Mouse (Mus musculus) embryonic facial prominence, embryonic 10.5 days (tissue): ENCODE results near the gene Tmem215. TPM values are rescaled to one million over a fixed set of nuclear protein-coding genes. Genes with fewer than 3 reads are reported as not detected.

Source experiments
- DNase-seq: peaks from one replicate; pipeline ENCODE4 v3.0.0-alpha.2; 2017; ENCODE audit warnings: low spot score
- H3K27ac ChIP-seq: fragments of 300-500 bp; sonication (generic); replicated peaks from 2 replicates; pipeline ENCODE4 v1.5.1; 2016; ENCODE audit warnings: mild to moderate bottlenecking
- H3K27me3 ChIP-seq: fragments of 300-500 bp; sonication (generic); replicated peaks from 2 replicates; pipeline ENCODE4 v1.6.1; 2016; ENCODE audit warnings: low read depth, mild to moderate bottlenecking; ENCODE audit not compliant: poor library complexity, severe bottlenecking
- H3K36me3 ChIP-seq: fragments of 300-500 bp; sonication (generic); replicated peaks from 2 replicates; pipeline ENCODE4 v1.6.1; 2016; ENCODE audit warnings: mild to moderate bottlenecking, moderate library complexity
- H3K4me1 ChIP-seq: fragments of 300-500 bp; sonication (generic); 2 replicates; pipeline ENCODE4 v1.6.1; 2016
- H3K4me3 ChIP-seq: fragments of 300-500 bp; sonication (generic); 2 replicates; pipeline ENCODE4 v1.5.1; 2016; ENCODE audit warnings: mild to moderate bottlenecking, moderate library complexity
- H3K9me3 ChIP-seq: fragments of 300-500 bp; sonication (generic); 2 replicates; pipeline ENCODE4 v1.6.1; 2016; ENCODE audit warnings: mild to moderate bottlenecking
- WGBS: fragments of 180-500 bp; shearing (Covaris S2); methylation state at CpG from one replicate; pipeline ENCODE4 v1.1.7; 2016; 5-methylcytosine and 5-hydroxymethylcytosine counted together
- polyA plus RNA-seq: library from polyadenylated mRNA; unstranded; fragments of >200 nt; fragmentation: Nextera tagmentation; extraction: Ambion mirVana; gene quantifications from 2 replicates; pipeline ENCODE4 v1.2.1, GENCODE M21; 2016

Tmem215 gene
- 0.06 and 0.32 TPM in 2 replicates for polyA plus RNA-seq

GRCm38 (mm10) chr4:40471880-40472279 lies at the start of gene Tmem215:
Gene Tmem215, plus strand, starts transcription at chr4:40472180.
- H3K36me3 ChIP-seq: no peaks in the 10 kb centered on the region

GRCm38 (mm10) chr4:40431916-40432315 lies 40.1 kb upstream of the Tmem215 start:
- 81% methylated on average over 5 of the region's 5 CpGs for WGBS
- no peak overlapping the region for H3K4me3 ChIP-seq
- no peaks in the 10 kb centered on the region for H3K36me3 ChIP-seq
- no peaks in the 10 kb centered on the region for H3K27me3 ChIP-seq
- no peaks in the 10 kb centered on the region for H3K4me1 ChIP-seq
- no peak for DNase-seq
- H3K27ac ChIP-seq: no peak overlapping the region
- peaks cover 15% of the 10 kb centered on the region; the same call in 1 of the 2 replicates for H3K9me3 ChIP-seq

More at GRCm38 (mm10) chr4:40471880-40472279, at the start of gene Tmem215:
- H3K27ac ChIP-seq: peak within 1 kb of the TSS; percentile 52; the same call in 1 of the 2 replicates
- peaks cover 12% of the 10 kb centered on the region for H3K4me1 ChIP-seq
- peak within 1 kb of the TSS; percentile 56 for H3K4me3 ChIP-seq
- WGBS: 86% methylated on average over 10 of the region's 10 CpGs
- DNase-seq: no peak
- H3K27me3 ChIP-seq: peaks cover 45% of the 10 kb centered on the region
- no peaks in the 10 kb centered on the region for H3K9me3 ChIP-seq

GRCm38 (mm10) chr4:40433379-40433778 lies 38.6 kb upstream of the Tmem215 start:
- Histone ChIP-seq H3K27ac (no peak overlapping the region), H3K4me1 (no peaks in the 10 kb centered on the region), H3K36me3 (no peaks in the 10 kb centered on the region), H3K9me3 (peaks cover 17% of the 10 kb centered on the region; the same call in 1 of the 2 replicates), H3K4me3 (no peak overlapping the region), H3K27me3 (no peaks in the 10 kb centered on the region)
- no peak for DNase-seq
- WGBS: 84% methylated on average over 3 of the region's 3 CpGs

GRCm38 (mm10) chr4:40434388-40434787 lies 37.6 kb upstream of the Tmem215 start:
- no peaks in the 10 kb centered on the region for H3K27me3 ChIP-seq
- no peak overlapping the region for H3K4me3 ChIP-seq
- H3K9me3 ChIP-seq: peaks cover 17% of the 10 kb centered on the region; the same call in 1 of the 2 replicates
- H3K36me3 ChIP-seq: no peaks in the 10 kb centered on the region
- H3K27ac ChIP-seq: no peak overlapping the region
- no peaks in the 10 kb centered on the region for H3K4me1 ChIP-seq
- DNase-seq: no peak
- 65% methylated on average over 1 of the region's 1 CpGs for WGBS

- Histone ChIP-seq H3K27ac (no peak overlapping the region), H3K4me3 (no peak overlapping the region), H3K4me1 (no peaks in the 10 kb centered on the region), H3K9me3 (no peaks in the 10 kb centered on the region), H3K27me3 (no peaks in the 10 kb centered on the region), H3K36me3 (no peaks in the 10 kb centered on the region)
- no peak for DNase-seq
- 96% methylated on average over 9 of the region's 9 CpGs for WGBS
Measured at GRCm38 (mm10) chr4:40443565-40443964, 28.4 kb upstream of the Tmem215 start.

- DNase-seq: peak; percentile 80
- Histone ChIP-seq H3K27me3 (peaks cover 45% of the 10 kb centered on the region), H3K27ac (peak overlapping the region; percentile 52; the same call in 1 of the 2 replicates), H3K9me3 (no peaks in the 10 kb centered on the region), H3K4me3 (peak overlapping the region; percentile 56), H3K4me1 (peaks cover 12% of the 10 kb centered on the region), H3K36me3 (no peaks in the 10 kb centered on the region)
- WGBS: 4% methylated on average over 55 of the region's 55 CpGs
Measured at GRCm38 (mm10) chr4:40472700-40473530, 935 bp downstream of the Tmem215 start.

GRCm38 (mm10) chr4:40473911-40474310 lies 1.9 kb downstream of the Tmem215 start:
- no peaks in the 10 kb centered on the region for H3K9me3 ChIP-seq
- peak overlapping the region; percentile 56; the same call in 1 of the 2 replicates for H3K4me3 ChIP-seq
- H3K27me3 ChIP-seq: peaks cover 45% of the 10 kb centered on the region
- H3K4me1 ChIP-seq: peaks cover 12% of the 10 kb centered on the region
- H3K27ac ChIP-seq: no peak overlapping the region
- no peaks in the 10 kb centered on the region for H3K36me3 ChIP-seq
- WGBS: 75% methylated on average over 9 of the region's 9 CpGs
- no peak for DNase-seq

- Histone ChIP-seq H3K27ac (no peak overlapping the region), H3K9me3 (no peaks in the 10 kb centered on the region), H3K36me3 (no peaks in the 10 kb centered on the region), H3K4me1 (peaks cover 5% of the 10 kb centered on the region), H3K27me3 (peaks cover 20% of the 10 kb centered on the region), H3K4me3 (no peak overlapping the region)
- no peak for DNase-seq
- 90% methylated on average over 5 of the region's 5 CpGs for WGBS
Measured at GRCm38 (mm10) chr4:40477963-40478362, 6.0 kb downstream of the Tmem215 start.

- Histone ChIP-seq H3K27me3 (no peaks in the 10 kb centered on the region), H3K27ac (no peak overlapping the region), H3K9me3 (no peaks in the 10 kb centered on the region), H3K4me3 (no peak overlapping the region), H3K36me3 (no peaks in the 10 kb centered on the region), H3K4me1 (no peaks in the 10 kb centered on the region)
- 72% methylated on average over 6 of the region's 6 CpGs for WGBS
- no peak for DNase-seq
Measured at GRCm38 (mm10) chr4:40486546-40486945, 14.6 kb downstream of the Tmem215 start.

- Histone ChIP-seq H3K4me3 (no peak overlapping the region), H3K27me3 (no peaks in the 10 kb centered on the region), H3K9me3 (no peaks in the 10 kb centered on the region), H3K36me3 (no peaks in the 10 kb centered on the region), H3K27ac (no peak overlapping the region), H3K4me1 (no peaks in the 10 kb centered on the region)
- DNase-seq: no peak
- WGBS: 90% methylated on average over 8 of the region's 8 CpGs
Measured at GRCm38 (mm10) chr4:40491731-40492130, 19.8 kb downstream of the Tmem215 start.

GRCm38 (mm10) chr4:40496354-40496753 lies 24.4 kb downstream of the Tmem215 start:
- 84% methylated on average over 6 of the region's 6 CpGs for WGBS
- no peak for DNase-seq
- no peaks in the 10 kb centered on the region for H3K9me3 ChIP-seq
- no peaks in the 10 kb centered on the region for H3K27me3 ChIP-seq
- H3K4me1 ChIP-seq: no peaks in the 10 kb centered on the region
- no peak overlapping the region for H3K4me3 ChIP-seq
- no peaks in the 10 kb centered on the region for H3K36me3 ChIP-seq
- no peak overlapping the region for H3K27ac ChIP-seq

GRCm38 (mm10) chr4:40496828-40497227 lies 24.8 kb downstream of the Tmem215 start:
- 96% methylated on average over 5 of the region's 5 CpGs for WGBS
- H3K9me3 ChIP-seq: no peaks in the 10 kb centered on the region
- no peak for DNase-seq

More at GRCm38 (mm10) chr4:40496828-40497227, 24.8 kb downstream of the Tmem215 start:
- Histone ChIP-seq H3K36me3 (no peaks in the 10 kb centered on the region), H3K27ac (no peak overlapping the region), H3K27me3 (no peaks in the 10 kb centered on the region), H3K4me1 (no peaks in the 10 kb centered on the region), H3K4me3 (no peak overlapping the region)
